Mouse (Mus musculus) cerebellum, adult 9-11 months (tissue): ENCODE measurements around the gene Usp9x.
A peak's percentile ranks its signal among the peaks of the same experiment; 100 is the strongest.

Source experiments
- DNase-seq: peaks from one replicate; pipeline ENCODE4 v3.0.0; 2022

Gene Usp9x

DNA sequence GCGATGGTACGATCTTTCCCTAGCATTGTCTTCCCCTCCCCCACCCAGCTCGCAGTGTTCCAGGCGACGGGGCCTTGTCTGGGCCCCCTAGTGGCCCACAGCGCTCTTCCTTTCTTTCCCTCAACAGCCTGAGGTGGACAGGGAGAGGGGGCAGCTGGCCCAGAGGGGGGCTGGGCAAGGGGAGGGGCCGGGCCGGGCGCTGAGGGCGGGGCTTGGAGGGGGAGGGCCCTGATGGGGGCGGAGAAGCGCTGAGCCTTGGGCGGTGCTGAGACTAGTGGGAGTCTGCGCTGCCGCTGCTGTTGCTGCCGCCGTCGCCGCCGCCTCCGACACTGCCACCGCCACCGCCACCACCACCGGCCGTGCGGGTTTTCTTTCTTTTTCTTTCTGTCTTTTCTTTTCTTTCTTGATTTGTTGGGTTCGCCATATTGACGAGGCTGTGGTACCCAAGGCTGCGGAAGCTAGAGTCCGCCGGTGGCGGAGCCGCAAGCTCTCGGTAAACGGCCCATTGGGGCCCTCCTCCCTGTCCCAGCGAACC, at the start of gene Usp9x:
Gene Usp9x (plus strand): TSS at position 258 of the 535 bp plus-strand sequence.
- no peak for DNase-seq

DNA sequence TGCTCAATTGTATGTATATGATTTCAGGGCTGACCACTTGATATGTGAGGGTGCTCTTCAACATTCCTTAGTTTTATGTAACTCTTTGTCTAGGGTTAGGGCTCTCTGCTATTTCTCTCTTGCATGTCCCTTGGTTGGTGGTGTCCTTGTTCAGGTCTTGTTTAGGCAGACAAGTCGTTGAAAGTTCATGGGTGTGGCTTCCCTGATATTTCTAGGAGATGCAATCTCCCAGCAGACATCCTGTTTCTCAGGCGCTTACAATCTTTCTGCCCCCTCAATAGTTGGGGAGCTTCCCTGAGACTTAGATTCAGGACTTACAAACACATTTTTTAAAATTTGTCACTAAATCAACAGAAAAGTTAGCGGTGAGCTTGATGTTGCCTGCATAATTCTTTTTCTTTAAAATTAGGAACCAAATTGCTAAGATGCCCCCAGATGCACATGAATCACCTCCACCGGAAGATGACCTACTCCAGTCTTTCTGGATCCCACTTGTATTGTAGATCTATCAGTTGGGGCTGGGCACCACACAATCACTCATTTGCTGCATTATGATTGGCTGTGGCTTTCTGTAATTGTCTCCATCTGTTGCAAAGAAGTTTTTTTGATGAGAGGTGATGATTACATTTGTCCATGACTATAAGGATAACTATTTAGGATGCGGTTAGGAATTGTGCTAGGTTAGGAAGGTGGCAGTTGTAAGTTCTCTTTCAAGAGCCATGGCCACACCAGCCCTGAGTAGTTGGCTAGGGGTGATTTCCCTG, 48.6 kb upstream of the Usp9x start:
- no peak for DNase-seq

DNA sequence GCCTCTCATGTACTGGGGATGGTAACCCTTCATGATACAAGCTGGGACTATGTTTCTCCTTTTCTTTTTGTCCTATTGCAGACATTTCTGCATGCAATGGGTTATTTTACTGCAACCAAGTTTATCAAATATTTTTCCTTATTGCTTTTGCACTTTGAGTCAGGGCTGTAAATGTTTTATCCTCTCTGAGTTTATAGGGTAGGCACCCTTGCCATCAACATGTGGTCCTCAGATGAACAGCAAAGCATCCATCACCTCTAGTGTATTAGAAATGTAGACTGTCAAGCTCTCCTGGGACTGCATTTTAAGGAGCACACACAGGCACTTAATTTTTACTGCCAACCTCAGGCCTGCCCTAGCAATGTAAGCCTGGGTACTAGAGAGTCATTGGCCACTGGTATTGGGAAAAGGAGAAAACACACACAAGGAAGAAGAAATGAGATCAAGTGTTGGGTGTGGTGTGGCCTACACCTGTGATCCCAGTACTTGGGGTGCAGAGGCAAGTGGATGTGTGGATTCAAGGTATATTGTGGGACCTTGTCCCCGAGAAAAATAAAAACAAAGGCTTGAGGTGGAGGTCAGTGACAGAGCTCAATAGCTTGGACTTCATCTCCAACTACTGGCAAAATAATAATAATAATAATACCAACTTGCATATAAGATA, 46.6 kb upstream of the Usp9x start:
- DNase-seq = no peak

DNA sequence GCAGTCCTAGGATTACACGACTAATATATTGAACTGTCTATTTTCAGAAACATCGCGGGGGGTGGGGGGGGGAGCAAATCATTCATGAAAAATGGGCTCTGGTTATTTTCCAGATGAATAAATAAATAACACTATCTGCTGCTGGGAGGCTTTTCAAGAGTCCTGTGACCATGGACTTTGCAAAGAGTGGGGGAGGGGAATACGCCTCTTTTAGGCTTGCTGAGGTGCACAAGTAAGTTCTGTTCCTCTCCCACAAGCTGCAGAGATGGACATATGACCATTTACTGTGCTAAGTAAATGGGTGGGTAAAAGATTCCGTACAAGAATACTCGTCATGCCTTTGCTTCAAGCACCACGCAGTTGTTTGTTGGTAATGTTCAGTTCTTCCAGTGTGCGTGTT, 46.0 kb upstream of the Usp9x start:
- no peak for DNase-seq

DNA sequence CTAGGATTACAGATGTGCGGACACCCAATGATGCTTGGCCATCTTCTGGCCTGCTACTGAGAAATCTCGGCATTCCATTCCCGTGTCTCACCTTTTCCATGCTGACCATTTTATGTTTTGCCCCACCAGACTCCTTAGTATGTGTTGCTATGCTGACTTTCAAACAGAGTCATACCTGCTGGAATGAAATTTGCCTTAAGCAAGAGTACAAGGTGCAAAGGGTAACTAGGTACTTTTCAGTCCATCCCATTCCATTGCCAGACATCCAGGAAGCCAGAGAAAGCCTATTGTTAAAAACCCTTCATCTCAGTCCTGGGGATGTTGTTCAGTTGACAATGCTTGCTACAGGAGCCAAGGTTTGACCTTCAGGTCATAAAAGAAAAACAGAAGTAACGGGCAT, 43.1 kb upstream of the Usp9x start:
- no peak for DNase-seq

DNA sequence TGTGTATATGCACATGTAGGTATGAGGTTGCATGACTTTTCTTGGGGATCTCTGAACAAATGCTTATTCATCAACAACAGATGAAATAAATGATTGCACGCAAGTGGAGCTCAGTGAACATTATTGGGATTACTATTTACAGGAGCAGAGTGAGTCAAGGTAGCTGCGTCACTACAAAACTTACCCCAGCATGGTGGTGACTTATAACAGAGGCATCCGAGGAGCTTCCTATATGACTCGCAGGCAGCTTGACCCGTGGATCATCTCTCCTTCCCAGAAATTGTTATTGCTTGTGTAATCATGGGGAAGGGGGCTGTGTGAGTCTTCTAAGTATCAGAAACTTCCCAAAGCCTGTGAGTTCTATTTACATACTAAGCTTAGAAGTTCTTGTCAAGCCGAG, 41.3 kb upstream of the Usp9x start:
- DNase-seq = no peak

DNA sequence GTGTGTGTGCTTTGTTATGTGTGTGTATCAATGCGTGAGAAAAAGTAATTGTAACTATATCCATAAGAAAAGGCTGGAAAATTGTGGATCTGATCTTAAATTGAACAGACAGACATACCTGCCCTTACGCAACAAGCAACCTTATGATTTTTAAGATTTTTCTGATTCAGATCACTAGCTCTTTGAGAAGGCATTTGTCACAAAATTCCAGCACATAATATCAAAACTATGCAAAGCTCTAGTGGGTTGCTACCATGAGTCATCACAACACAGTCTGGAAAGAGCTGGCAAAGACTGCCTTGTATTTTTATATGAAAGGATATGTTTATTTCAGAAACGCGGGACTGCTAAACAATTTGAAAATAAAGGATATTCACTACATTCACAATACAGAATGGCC, 34.2 kb upstream of the Usp9x start:
- no peak for DNase-seq

DNA sequence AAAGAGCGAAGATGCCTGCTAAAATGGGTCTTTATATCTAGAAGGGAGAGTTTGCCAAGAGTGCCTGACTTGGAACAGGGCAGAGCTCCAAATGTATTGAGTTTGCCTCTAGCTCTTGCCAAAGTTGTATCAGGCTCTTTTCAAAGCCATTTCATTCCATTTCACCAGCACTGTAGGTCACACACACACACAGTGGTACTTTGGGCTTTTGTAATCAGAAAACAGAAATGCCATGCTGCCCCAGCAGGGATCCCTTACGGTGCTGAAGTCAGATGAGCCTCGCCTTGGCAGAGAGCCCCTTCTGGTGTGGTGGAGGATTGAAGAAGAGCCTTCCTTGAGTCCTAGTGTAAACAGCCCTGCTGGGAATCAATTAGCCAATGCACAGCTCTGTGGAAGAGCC, 32.1 kb upstream of the Usp9x start:
- DNase-seq = peak; percentile 62

DNA sequence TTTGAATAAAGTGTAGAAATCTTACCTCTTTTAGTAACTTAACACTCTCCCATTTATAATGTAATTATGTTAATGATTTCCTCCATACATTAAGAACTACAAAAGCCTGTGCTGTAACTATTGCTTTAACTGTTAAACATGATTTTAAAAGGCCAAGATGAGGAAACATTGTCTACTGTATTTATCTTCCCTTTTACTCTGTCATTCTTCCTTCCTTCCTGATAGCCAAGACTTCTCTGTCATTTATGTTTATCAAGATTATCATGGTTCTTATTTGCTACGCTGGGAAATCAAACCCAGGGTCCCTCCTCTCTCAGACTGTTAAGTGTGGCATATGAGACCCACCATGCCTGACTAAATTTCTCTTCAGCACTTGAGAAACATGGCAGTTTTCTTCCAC, 30.9 kb upstream of the Usp9x start:
- DNase-seq = no peak

DNA sequence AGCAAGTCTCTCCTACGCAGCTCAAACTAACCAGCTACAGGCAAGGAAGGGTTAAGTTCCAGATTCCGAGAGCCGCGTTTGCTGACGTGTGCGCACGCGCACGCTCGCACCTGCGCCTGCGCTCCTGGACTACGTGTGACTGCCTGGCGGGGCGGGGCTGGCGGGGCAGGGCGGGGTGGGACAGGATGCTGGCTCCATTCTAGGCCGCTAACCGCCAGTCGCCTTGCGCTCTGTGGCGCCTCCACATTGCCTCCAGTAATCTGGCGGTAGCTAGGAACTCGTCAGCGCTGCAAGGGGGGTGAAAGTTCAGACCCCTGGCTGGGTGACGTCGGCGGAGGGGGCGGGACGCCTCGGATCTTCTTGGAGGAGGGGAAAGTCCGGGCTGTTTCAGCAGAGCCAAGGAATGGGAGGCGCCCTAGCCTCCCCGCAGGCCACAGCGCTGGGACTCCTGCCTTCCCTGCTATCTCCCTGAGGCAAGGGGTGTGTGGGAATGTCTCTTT, 29.6 kb upstream of the Usp9x start:
- DNase-seq = peak; percentile 96

DNA sequence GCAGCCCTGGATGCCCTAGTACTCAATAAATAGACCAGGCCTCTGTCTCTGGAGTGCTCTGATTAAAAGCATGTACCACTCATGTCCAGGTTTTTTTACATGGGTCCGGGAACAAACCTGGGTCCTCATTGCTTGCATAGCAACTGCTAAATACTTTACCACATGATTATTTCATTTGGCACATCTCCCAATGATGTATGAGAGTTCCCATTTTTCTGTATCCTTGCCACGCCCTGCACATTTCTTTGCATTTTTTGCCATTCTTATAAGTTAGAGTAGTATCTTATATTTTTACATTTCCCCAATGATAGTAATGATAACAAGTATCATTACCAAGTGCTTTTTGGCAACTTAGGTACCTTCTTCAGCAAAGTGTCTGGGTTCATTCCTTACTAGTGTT, 27.5 kb upstream of the Usp9x start:
- DNase-seq = no peak

DNA sequence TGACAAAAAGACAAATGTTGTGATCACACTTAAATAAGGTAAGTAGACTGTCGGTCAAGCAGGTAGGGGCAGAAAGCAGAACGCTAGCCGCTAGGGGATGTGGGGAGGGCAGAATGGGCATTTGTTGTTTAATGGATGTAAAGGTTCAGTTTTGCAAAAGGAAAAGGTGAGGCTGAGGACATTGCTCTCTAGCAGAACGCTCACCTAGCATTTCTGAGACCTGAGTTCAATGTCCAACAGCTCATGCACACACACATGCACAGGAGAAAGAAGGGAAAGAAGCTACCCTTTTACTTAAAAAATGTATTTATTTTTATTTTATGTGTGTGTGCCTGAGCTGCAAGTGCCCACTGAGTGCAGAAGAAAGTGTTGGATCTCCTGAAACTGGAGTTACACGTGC, 26.6 kb upstream of the Usp9x start:
- DNase-seq = no peak

DNA sequence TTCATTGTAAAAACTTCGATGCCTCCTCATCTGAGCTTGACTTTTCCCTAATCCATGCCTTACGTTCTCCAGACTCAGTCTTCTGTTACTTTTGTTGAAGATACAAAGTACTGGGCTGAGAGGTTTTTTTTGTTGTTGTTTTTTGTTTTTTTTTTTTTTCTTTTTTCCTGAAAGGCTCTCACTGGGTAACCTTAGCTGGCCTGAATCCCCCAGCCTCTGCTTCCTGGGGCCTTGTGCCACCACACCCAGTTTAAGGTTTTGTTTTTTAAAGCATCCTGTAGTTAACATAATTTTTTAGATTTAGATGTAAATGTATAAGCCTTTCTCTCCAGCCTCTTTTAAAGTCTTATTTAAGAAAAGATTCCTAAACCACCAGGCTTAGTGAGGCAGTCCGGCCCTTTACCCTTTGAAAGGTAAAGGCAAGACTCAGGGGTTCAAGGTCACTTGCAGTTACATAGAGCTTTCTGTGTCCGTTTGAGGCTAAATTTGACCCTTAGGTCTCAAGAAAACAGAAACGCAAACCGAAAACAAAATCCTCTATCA, 24.3 kb upstream of the Usp9x start:
- no peak for DNase-seq

DNA sequence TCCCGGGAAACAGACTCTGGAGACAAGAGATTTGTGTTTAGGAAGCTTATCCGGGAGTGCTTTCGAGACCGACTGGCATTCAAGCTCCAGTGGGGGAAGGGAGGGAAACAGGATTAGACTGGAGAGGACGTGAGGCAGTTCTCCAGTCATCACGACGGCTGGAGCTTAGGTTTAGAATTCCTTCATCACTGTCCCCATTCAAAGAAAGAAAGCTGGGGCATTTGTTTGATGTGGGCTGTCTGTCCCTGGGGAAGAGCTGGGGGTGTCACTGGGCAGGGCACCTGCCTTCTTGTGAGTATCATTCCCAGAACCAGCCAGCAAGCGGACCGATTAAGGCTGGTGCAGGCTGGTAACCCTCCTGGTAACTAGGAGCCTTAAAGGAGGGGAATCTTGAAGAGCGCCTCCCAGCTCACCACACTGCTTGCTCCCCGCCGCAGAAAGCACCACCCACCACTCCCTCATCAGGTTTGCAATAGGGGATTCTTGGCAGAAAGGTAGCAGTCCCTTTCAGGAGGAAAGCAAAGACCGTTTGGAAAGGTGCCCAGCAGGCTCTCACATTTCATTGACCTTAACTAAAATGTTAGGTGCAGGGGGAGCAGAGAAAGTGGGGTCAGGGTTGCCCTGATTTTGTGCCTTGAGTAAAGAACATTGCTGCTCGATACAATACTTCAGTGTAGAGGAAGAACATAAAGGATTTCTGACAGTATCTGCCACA, 23.5 kb upstream of the Usp9x start:
- DNase-seq = peak; percentile 27

DNA sequence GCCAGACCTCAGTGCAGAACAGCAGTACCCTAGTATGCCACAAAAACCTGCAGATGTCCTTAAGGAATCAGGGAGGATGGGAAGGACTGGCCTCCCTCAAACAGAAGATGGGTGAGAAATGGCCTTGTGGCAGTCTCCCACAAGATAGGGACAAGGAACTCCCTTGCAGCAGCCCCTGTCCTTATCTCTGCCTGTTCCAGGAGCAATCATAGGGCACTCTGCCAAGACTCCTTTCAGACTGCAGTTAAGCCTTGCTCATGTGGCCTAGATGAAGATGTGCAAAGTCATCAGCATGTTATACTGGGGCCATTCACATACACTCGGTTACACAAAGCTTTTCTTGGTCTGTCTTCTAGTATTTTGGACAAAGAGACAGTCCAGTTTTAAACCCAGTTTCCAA, 16.7 kb upstream of the Usp9x start:
- no peak for DNase-seq

DNA sequence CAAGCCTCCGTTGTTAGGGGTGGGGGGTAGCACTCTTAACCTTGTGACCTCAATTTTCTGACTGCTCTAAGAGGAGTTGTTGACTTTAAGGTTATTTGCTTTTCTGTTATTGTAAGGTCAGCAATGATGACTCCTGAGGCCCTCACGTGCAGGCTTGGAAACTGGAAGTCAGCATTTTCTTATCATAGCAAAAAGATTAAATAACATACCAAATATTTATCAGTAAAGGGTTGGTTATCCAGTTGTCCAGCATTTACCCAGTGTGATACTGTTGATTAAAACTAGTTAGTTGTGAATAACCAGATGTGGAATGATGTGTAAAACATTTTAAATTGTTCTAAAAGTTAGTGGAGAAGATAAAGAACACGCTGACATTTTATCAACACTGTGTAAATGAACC, 9.3 kb upstream of the Usp9x start:
- no peak for DNase-seq

DNA sequence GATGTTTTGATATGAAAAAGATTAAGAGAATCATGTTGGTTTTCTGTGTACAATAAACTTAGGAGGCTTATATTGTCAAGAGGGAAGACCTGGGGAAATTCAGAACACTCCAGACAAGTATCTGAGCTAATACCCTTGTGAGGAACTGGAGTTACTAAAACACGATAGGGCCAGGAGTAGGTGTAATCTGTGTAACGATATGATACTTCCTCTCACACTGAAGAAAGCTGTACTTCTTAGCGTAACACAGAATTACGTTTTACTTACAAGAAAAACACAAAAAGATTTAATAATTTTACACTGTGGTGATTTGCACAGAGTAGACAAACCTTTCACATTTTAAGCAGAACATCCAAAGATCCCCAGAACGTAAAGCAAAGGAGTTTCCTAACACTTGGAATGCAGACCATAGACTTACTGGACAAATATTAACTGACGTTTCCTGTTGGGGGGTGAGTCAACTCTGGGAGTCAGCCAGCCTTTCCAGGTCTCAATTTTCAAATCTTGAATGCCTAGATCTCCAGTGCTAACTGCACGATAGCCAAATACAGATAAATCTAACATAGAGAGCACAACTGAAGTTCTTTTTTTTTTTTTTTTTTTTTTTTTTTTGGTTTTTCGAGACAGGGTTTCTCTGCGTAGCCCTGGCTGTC, 6.9 kb upstream of the Usp9x start:
- DNase-seq = no peak

DNA sequence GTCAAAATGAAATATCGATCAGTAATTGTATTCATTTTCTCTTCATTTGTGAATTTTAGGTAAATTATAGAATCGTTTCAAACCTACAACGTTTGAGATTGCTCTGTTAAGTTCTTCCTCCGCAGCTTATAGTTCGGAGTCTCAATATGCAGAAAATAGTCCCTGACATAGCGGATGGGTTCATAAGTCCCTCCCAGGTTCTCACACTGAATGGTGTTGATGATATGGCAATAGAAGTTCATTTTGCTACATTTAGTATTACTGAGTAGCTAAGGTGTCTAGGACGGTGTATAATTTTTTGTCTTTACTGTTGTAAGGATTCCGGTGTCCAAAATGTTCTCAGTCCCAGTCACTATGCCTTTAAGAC, 1.1 kb upstream of the Usp9x start:
- DNase-seq = no peak

DNA sequence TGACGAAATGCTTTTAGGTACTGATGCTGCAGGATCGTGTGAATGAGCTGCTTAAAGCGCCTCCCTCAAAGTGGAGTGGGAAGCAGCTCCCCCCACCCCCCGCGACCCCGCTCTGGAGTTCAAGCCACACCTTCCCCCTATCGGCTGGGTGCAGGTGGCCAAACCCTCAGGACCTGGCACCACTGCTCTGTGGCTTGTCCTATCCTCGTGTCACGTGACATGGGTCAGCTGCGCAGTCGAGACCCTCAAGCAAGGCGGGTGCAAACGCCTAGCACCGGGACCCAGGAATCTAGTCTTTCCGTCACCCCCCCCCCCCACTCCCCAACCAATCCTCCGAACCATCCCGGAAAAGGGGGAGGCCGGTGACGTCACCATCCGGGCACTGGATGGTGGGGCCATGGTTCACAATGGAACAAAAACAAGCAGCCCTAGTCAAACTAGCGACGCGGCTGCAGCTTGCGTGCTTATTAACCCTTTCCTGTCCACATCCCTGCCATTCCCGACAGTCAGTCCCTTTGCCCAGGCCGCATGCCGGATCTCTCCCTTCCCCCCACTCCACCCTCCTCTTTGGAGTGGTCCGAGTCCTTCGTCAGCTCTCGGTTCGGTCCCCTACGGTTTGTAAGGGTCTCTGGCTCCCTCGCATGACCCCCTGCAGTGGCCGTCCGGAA, 591 bp upstream of the Usp9x start:
- DNase-seq = peak; percentile 97

DNA sequence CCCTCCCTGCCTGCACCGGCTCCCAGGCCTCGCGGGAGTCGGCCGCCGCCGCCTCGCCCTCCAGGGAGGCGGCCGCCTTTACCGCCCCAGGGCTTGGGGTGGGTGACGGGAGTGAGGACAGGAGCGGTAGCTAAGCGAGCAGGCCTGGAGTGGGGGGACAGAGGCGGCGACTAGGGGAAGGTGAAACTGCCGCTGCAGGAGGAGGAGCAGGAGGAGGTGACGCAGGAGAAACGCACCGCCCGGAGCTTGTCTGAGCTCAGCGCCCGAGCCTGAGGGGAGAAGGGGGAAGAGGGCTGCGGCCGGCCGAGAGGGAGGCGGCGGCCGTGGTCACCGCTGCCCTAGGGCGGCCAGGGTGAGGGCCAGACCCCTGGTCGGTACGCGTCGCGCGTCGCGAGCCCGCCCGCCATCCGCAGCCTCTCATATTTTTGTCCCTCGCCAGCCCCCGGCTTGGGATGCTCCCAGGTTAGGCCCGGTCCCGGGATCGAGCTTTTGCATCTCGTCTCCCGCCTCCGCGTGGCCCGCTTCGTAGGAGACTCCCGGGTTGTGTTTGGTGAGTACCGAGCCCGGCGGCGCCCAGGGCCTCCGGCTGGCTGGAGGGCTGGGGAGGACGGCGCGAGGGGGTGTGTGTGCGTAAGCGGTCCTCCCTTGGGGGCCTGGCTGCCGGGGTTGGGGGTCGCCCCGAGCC, 620 bp downstream of the Usp9x start:
- DNase-seq = peak; percentile 79

DNA sequence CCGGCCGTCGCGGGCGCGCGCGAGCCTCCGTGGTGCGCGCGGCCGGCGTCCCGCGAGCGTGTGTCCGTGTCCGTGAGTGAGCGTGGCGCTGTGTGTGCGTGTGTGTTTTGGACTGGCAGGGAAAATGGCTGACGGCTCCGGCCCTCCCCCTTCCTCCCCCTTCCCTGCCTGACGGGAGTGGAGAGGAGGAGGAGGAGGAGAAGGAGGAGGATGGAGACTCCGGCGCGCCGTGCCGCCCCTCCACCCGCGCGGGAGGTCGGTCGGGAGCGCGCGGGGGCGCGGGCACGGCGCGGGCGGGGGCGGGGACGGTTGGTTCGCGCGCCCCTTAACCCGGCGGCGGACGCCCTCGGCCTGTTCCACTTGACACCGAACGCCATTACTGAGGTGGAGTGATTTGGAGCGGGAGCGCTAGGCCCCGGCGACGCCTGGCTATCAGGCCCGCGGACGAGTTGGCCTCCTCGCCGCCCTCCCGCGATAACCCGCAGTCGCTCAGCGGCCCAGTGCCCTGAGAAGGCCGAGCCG, 1.2 kb downstream of the Usp9x start:
- DNase-seq = peak; percentile 84
